Mouse (Mus musculus): Measurements from ENCODE around the gene Tgfbr1. TPM values are rescaled to one million over a fixed set of nuclear protein-coding genes. Genes with fewer than 3 reads are reported as not detected.

Gene Tgfbr1
- total and polyA plus RNA-seq, 2 experiments from 2014 or later, result 13.9 to 47.5 TPM

DNA sequence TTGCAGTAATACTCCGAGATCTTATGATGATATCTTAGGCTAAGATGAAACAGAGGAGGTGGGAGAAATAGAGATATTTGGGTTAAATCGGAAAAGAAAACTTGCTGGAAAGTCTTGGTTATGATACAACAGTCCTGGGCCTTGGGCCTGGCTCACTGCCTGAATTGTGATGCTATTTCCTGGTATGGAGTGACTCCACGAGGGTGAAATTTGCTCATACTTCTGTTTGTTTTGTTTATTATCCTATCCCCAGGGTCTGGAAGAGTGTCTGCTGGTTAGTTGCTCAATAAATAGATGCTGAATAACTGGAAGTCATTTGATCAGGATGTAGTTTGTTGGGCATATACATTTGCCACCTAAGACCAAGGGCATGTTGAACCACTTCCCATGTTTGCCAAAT, 25.2 kb upstream of the Tgfbr1 start:
- ATAC-seq, result no peak
- Histone ChIP-seq H3K4me3 (ENCODE audit: low read depth, low read length) (no peak overlapping the region), H3K27ac (ENCODE audit: low read depth, low read length) (no peak overlapping the region), H3K9me3 (ENCODE audit: low read length) (no peaks in the 10 kb centered on the region), H3K4me2 (ENCODE audit: low read depth) (no peak overlapping the region), H3K9ac (no peak overlapping the region), H3K4me1 (ENCODE audit: insufficient read depth) (no peaks in the 10 kb centered on the region), H3K36me3 (ENCODE audit: insufficient read depth) (no peaks in the 10 kb centered on the region), H3K27me3 (ENCODE audit: insufficient read depth, low read length) (no peaks in the 10 kb centered on the region)
- WGBS, result 88% methylated on average over 3 of the region's 3 CpGs
- no peak for TF ChIP-seq CTCF (IDR thresholded peaks at IDR 0.05; ENCODE audit: low read depth)
- DNase-seq, result no peak

DNA sequence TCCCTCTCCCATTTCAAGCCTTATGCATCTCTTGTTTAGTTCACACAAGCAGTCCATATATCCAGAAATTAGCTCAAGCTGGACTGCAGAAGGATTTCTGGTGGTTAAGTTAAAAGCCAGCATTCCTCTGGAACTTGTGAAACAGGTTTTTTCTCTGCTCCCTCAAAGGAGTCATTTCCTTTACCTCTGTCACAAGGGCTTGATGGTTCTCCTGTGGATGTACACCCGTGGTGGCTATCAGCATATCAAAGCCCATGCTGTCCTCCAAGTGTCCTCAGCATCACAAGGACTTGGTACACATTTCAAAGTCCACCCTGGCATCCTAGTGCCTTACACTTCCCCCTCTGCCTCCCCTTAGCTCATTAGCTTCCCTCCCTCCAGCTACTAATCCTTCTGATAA, 23.7 kb upstream of the Tgfbr1 start:
- Histone ChIP-seq H3K9me3 (ENCODE audit: low read length) (no peaks in the 10 kb centered on the region), H3K4me2 (ENCODE audit: low read depth) (no peak overlapping the region), H3K27me3 (ENCODE audit: insufficient read depth, low read length) (no peaks in the 10 kb centered on the region), H3K9ac (no peak overlapping the region), H3K27ac (ENCODE audit: low read depth, low read length) (no peak overlapping the region), H3K36me3 (ENCODE audit: insufficient read depth) (no peaks in the 10 kb centered on the region), H3K4me3 (ENCODE audit: low read depth, low read length) (no peak overlapping the region), H3K4me1 (ENCODE audit: insufficient read depth) (no peaks in the 10 kb centered on the region)
- ATAC-seq (no peak), DNase-seq (no peak)
- 4% methylated on average over 1 of the region's 1 CpGs for WGBS
- TF ChIP-seq CTCF (IDR thresholded peaks at IDR 0.05; ENCODE audit: low read depth), result no peak

DNA sequence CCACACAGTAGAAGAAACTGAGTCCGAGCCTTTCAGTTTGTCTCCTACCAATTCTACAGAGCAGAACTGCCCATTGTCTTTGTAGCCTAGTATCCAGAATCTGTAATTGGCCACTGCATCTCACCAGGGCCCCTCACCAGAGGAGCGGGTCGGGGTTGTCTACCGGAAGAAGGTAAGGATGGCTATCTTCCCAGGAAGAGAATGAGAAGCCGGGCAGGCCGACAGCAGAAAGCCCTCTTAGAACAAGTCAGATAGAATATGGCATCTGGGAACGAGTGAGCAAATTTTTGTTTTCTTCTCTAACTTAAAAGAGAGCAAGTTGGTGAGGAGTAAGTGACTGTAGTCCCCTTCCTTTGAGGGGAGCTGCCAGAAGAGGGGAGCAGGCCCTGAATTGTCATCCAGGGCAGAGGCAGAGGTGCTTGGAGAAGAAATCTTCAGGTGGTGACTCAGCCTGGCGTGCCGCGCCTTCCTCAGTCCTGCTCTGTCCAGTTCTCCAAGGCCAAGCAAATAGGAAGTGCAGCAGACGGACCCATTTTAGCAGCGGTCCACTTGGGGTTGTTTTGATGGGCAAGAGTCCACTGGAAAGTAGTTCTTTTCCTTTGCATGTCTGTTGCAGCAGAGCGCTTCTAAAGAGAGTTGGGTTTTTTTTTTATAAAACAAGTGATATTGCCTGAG, 22.5 kb upstream of the Tgfbr1 start:
- Histone ChIP-seq H3K36me3 (ENCODE audit: insufficient read depth) (no peaks in the 10 kb centered on the region), H3K4me3 (ENCODE audit: low read depth, low read length) (no peak overlapping the region), H3K9me3 (ENCODE audit: low read length) (no peaks in the 10 kb centered on the region), H3K9ac (no peak overlapping the region), H3K27me3 (ENCODE audit: insufficient read depth, low read length) (no peaks in the 10 kb centered on the region), H3K27ac (ENCODE audit: low read depth, low read length) (no peak overlapping the region), H3K4me2 (ENCODE audit: low read depth) (no peak overlapping the region), H3K4me1 (ENCODE audit: insufficient read depth) (no peaks in the 10 kb centered on the region)
- TF ChIP-seq CTCF (IDR thresholded peaks at IDR 0.05; ENCODE audit: low read depth), result no peak
- no peak for ATAC-seq
- WGBS, result 93% methylated on average over 13 of the region's 13 CpGs
- DNase-seq, result no peak

DNA sequence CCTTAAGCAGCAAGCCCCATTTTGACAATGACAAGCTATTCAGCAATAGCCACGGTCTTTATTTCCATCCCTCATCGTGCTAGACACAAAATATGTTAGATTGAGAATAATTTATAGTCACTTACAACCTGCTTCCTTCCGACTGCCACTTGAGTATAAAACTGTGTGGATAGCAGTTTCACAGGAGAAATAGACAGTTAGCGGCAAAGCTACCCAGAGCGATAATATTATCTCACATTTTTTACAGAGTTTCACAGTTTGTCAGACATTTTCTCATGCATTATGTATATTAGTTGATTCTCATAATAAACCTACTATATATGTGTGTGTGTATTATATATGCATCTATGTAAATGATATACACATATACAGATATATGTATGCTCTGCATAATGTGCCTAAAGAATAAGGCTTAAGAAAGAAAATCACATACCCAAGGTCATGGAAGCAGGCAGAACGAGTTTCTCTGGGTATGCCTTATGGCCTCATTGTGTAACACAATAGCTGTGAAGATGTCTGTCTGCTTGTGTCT, 20.1 kb upstream of the Tgfbr1 start:
- H3K4me2 ChIP-seq (ENCODE audit: low read depth), result no peak overlapping the region
- H3K27me3 ChIP-seq (ENCODE audit: insufficient read depth, low read length), result no peaks in the 10 kb centered on the region
- H3K4me1 ChIP-seq (ENCODE audit: insufficient read depth), result no peaks in the 10 kb centered on the region
- H3K4me3 ChIP-seq (ENCODE audit: low read depth, low read length), result no peak overlapping the region
- no peak for TF ChIP-seq CTCF (IDR thresholded peaks at IDR 0.05; ENCODE audit: low read depth)
- WGBS, result 61% methylated on average over 6 of the region's 6 CpGs
- no peak overlapping the region for H3K27ac ChIP-seq (ENCODE audit: low read depth, low read length)
- H3K9me3 ChIP-seq (ENCODE audit: low read length), result no peaks in the 10 kb centered on the region
- peak; percentile 89 for ATAC-seq
- H3K36me3 ChIP-seq (ENCODE audit: insufficient read depth), result no peaks in the 10 kb centered on the region
- no peak overlapping the region for H3K9ac ChIP-seq
- DNase-seq, result peak; percentile 37

DNA sequence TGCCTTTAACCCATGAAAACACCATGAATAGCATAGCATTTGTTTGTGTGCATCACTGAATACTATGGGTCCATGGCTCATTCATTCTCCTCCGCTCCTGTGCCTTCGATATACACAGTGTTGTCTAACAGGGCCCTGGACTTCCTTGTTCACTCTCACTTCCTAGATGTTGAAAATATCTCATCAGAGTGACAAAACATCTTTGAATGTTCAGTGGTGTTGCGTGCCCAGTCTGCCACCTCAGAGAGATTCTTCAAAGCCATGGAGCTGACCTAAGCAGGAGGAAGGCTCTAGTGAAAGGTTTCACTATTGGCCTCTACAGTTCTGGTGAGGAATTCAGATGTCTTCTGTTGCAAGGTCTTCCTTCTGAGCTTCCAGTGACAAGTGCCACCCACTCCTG, 19.5 kb upstream of the Tgfbr1 start:
- no peaks in the 10 kb centered on the region for H3K4me1 ChIP-seq (ENCODE audit: insufficient read depth)
- no peak overlapping the region for H3K9ac ChIP-seq
- no peak for ATAC-seq
- no peaks in the 10 kb centered on the region for H3K36me3 ChIP-seq (ENCODE audit: insufficient read depth)
- no peak overlapping the region for H3K4me2 ChIP-seq (ENCODE audit: low read depth)
- no peak for DNase-seq
- 86% methylated on average over 3 of the region's 3 CpGs for WGBS
- no peaks in the 10 kb centered on the region for H3K27me3 ChIP-seq (ENCODE audit: insufficient read depth, low read length)
- no peak overlapping the region for H3K4me3 ChIP-seq (ENCODE audit: low read depth, low read length)
- no peak overlapping the region for H3K27ac ChIP-seq (ENCODE audit: low read depth, low read length)
- no peaks in the 10 kb centered on the region for H3K9me3 ChIP-seq (ENCODE audit: low read length)
- TF ChIP-seq CTCF (IDR thresholded peaks at IDR 0.05; ENCODE audit: low read depth), result no peak

DNA sequence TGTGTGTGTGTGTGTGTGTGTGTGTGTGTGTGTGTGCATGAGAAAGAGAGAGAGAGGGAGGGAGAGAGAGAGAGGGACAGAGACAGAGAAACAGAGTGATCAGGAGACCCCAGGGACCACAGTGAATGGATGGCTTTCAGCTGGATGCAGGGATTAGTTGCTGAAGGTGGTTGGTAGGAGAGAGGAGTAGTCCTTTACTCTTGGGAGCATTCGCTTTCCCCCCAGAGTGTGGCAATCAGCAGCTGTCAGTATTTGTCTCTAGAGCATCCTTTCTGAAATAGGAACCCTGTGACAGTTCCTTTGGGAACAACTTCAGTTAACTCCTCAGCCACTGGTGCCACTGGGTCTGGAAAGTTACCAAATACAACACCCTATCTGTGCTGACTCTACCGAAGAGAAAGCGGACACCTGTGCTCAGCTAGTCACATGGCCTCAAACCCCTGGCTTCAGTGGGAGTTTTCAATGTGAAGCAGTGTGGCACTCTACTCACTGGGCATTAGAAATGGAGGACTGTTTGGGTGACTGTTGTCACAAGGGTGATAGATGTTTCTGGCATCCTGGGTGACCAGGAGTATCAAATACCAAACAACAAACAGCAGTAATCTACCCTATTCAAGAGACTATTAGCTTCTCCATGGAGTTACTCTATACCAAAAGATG, 16.0 kb upstream of the Tgfbr1 start:
- H3K9ac ChIP-seq, result no peak overlapping the region
- ATAC-seq (no peak), DNase-seq (no peak)
- H3K4me3 ChIP-seq (ENCODE audit: low read depth, low read length), result no peak overlapping the region
- 83% methylated on average over 3 of the region's 3 CpGs for whole genome bisulfite sequencing
- no peaks in the 10 kb centered on the region for H3K36me3 ChIP-seq (ENCODE audit: insufficient read depth)
- TF ChIP-seq CTCF (IDR thresholded peaks at IDR 0.05; ENCODE audit: low read depth), result no peak
- H3K9me3 ChIP-seq (ENCODE audit: low read length), result no peaks in the 10 kb centered on the region
- H3K4me2 ChIP-seq (ENCODE audit: low read depth), result no peak overlapping the region
- no peaks in the 10 kb centered on the region for H3K27me3 ChIP-seq (ENCODE audit: insufficient read depth, low read length)
- no peak overlapping the region for H3K27ac ChIP-seq (ENCODE audit: low read depth, low read length)
- no peaks in the 10 kb centered on the region for H3K4me1 ChIP-seq (ENCODE audit: insufficient read depth)

DNA sequence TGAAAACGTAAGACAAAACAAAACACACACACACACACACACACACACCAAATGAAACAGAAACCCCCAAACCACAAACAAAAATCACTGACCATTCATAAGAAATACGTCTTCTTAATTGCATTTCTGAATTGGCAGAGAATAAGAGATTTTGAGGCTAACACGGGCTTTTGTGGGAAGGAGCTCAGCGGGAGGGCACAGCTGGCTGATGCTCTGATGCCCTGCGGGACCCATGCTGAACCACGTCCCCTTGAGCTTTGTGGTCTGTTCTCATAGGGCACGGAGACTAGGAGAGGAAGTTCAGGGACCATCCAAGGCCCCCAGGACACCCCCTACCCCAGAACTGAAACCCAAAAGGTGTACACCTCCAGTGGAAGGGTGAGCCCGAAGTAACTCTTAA, 10.4 kb upstream of the Tgfbr1 start:
- Histone ChIP-seq H3K4me3 (ENCODE audit: low read depth, low read length) (no peak overlapping the region), H3K27me3 (ENCODE audit: insufficient read depth, low read length) (no peaks in the 10 kb centered on the region), H3K9ac (no peak overlapping the region), H3K36me3 (ENCODE audit: insufficient read depth) (no peaks in the 10 kb centered on the region), H3K4me2 (ENCODE audit: low read depth) (no peak overlapping the region), H3K4me1 (ENCODE audit: insufficient read depth) (no peaks in the 10 kb centered on the region), H3K27ac (ENCODE audit: low read depth, low read length) (no peak overlapping the region), H3K9me3 (ENCODE audit: low read length) (no peaks in the 10 kb centered on the region)
- no peak for ATAC-seq
- 20% methylated on average over 8 of the region's 8 CpGs for whole genome bisulfite sequencing
- no peak for TF ChIP-seq CTCF (IDR thresholded peaks at IDR 0.05; ENCODE audit: low read depth)
- DNase-seq, result no peak

Data from forebrain, postnatal 0 days (tissue).